Mouse (Mus musculus) cerebellum, adult 11 months (tissue): ENCODE data around the gene Ttc33.

Experiments used
- DNase-seq: peaks from one replicate; pipeline ENCODE4 v3.0.0; 2022

The Ttc33 gene

DNA sequence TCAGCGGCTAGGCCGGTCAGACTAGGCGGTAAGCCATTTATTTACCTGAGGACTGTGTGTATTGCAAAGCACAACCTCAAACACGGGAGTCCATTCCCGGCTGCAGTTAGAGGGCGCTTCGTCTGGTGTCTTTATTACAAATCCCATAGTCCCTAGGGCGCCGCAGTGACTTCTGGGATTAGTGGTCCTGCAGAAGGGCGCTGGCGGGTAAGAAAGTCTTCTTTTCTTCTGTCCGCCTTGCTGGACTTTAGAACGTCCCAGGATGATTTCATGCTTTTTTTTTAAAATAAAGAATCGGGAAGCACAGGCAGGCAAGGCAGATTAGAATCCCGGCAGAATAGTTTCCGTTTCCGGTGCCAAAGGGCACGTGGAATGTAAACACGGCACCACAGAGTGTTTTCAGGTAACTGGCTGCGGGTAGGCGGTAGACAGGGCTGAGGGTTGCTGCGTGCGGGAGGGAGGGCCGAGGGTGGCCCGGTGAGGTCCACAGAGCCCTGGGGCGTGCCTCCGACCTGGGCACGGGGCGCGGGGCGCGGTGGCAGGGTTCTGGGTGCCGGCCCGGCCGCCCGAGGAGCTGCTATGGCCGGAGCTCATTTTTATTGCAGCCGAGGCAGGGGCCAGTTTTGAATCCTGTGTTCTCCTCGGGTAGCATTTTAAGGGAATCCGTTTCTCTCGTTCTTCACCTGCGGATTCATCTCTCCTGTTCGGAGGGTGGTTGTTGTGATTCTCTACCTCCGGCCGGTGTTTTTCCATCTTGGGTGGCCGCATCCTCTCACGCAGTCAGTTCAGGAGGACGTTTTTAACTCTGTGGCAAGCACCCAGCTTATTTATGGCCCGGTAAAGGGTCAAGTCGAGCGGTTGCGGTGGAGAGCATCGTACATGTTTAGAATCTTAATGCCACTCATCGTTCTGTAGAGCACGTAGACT is at the start of gene Ttc33:
Ttc33 (plus strand) TSS at position 160 of the 927 bp plus-strand sequence.
- DNase-seq: peak; percentile 70

DNA sequence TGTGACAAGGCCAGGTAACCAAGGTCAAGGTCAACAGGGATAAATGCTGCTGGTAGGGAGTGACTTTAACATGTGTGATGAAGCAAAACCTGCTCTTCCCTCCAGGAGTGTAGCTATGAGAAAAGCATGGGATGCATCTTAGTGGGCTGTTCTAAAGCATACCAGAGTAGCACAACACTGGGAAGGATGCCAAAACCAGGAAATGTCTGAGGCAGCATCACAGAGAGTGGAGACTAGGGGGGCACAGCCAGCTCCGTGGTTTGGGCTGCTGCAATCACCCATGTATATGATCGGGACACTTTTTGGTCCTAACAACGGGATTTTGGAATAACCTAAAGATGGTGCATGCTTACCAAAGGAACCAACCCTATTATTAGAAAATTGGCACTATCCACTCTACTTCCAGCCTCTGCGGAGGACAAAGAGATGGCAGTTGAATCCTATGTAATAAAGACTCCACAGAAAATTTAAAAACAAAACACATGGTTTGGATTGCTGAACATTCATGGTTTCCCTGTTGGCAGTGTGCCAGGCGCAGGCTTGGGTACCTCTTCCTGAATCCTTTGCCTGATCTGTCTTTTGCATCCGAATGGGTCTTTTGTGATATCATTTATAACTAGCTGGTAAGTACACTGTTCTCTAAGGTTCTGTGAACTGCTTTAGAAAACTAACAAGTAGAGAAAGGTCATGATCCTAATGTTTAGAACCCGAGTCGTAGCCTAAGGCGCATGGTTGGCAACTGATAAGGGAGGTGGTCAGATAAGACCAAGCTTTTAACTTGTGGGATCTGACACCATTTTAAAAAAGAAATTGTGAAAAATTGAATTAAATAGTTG is 47.1 kb upstream of the Ttc33 start:
- no peak for DNase-seq

DNA sequence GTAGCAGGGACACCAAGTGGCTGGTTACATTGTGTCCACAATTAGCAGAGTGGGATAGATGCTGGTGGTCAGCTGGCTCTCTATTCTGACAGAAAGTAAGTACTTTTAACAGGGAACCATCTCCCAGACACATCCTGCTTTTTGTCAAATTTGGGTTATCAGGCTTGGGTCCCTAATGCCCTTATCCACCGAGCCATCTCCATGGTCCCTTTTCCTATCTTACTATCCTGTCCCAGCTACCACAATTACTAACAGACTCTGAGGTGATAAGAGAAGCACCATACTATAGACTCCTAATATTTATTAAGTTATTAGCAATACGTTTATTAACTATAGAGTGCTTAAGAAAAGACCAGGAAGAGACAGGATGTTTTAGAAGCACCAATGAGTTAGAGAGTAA is 46.0 kb upstream of the Ttc33 start:
- no peak for DNase-seq

GRCm38 (mm10) chr15:5139863-5140262 is 45.5 kb upstream of the Ttc33 start:
- no peak for DNase-seq

GRCm38 (mm10) chr15:5140357-5140756 is 45.0 kb upstream of the Ttc33 start:
- DNase-seq: no peak

DNA sequence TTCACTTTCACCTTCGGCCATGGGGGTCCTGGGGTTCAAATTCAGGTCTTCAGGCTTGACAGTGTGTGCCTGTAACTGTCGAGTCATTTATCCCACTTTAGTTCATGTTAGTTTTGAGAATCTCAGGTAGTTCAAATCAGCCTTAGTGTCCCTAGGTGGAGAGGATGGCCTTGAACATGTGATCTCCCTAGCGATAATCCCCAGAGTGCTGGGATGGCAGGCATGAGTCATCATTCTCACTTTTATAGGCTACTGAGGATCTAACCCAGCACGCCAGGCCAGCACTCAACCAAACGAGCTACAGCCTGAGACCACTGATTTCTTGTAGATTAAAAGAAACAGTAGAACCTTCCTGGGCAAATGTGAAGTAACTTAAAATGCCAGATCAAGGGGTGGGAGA is 43.3 kb upstream of the Ttc33 start:
- no peak for DNase-seq

- no peak for DNase-seq
Measured at GRCm38 (mm10) chr15:5142714-5143113, 42.6 kb upstream of the Ttc33 start.

DNA sequence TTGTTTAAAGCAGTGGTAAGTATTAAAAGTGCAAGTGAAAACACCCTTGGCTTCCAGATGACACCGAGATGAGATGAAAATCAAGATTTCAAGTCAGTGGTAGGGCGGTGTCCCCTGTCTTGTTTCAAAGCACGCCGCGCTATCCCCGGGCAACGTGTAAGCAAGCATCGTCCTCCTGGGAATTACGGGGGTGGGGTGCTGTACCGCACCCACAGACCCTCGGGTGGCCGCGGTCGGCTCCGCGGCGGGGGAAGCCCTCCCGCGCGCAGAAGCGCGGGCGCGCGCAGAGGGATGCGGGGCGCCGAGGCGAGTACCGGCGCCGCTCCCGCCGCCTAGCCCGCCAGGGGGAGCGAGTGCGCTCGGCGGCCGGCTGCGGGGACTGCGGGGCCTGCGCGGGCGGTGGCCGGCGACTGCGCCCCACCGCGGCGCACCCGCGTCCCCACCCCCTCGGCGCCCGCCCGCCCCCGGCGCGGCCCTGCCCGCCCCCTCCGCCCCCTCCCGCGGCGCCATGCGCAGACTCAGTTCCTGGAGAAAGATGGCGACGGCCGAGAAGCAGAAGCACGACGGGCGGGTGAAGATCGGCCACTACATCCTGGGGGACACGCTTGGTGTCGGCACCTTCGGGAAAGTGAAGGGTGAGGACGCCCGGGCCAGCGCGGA is 41.8 kb upstream of the Ttc33 start, which contains the start of gene Prkaa1:
Prkaa1 (plus strand) TSS at position 501 of the 660 bp plus-strand sequence.
- DNase-seq: peak; percentile 71

GRCm38 (mm10) chr15:5144021-5144778 is 41.1 kb upstream of the Ttc33 start:
- DNase-seq: no peak

GRCm38 (mm10) chr15:5145196-5145945 is 40.0 kb upstream of the Ttc33 start:
- no peak for DNase-seq

- no peak for DNase-seq
Measured at GRCm38 (mm10) chr15:5149187-5149586, 36.1 kb upstream of the Ttc33 start.

DNA sequence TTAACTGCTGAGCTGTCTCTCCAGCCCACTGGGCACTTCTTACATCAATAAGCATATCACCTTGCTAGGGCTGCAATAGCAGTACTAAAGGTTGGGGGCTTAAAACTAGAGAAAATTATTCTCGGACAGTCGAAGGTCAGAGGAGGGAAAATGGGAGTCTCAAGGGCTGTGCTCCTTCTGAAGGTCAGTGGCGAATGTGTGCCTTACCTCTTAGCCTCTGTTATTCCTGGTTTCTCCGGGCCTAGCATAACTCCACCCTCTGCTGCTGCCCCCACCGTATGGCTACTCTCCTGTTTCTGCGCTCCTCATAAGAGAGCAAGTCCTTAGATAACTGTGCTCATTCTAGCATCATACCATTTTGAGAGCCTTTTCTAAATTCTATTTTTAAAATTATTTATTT is 33.2 kb upstream of the Ttc33 start:
- no peak for DNase-seq

DNA sequence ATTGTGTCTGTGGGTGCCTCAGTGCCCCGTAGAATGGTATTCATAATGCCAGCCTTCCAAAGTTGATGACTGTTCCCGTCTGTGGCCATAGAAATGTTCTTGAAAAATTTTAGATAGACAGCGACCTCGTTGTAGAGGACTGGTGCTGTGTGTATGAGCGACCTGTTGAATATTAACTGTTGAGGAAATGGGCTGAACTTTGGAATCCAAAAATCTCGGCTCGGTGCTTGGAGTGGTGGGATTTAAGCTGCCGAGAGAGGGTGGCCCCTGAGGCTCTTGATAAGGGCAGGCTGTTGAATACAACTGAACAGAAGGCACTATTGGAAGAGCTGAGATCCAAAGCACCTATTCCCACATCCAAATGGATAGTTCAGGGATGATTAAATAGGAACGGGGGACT is 30.7 kb upstream of the Ttc33 start:
- DNase-seq: no peak

DNA sequence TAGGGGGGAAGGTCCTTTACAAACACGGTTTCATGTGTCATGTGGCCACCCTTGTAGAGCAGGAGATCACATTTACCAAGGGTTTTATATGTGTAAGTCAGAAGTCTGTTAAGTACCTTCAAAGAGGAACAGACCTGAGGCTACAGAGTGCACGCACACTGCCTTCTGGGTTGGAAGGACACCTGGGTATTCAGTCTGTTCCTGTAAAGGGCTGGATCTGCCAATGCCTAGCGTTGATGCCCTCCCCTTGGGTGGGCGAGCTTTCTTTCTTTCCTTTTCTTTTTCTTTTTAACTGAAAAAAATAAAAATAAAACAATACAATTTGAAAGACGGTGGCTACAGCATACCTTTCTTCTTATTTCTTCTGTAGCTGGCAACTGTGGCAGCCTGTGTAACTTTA is 30.2 kb upstream of the Ttc33 start:
- no peak for DNase-seq

DNA sequence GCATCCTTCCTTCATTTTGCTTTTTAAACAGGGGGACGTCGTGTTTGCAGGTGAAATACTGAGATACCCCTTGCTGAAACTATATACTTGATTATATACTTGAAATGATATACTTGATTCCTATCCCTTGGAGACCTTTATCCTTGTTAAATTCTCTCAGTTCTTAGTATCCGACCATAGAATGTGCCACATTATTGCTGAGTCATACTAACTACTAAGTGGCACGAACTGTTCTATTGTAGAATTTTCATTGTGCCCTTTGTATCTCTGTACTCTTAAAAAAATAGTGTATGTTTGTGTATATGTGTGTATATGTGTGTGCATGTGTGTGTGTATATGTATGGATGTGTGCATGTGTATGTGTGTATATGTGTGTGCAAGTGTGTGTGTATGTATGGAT is 29.0 kb upstream of the Ttc33 start:
- DNase-seq: no peak

DNA sequence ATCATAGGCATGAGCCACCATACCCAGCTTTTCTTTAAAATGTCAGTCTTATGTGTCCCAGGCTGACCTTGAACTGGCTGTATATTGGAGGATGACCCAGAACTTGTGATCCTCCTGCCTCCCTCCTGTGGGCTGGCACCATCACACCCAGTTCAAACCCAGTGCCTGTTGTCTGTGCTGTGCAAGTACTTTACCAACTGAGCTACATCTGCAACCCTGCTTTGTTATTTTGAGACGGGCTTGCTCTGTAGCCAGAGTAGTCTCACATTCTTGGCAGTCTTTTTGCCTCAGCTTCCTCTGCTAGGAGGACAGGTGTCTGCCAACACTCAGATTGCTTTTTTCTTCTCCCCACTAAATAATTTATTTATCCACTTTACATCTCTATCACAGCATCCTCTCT is 27.9 kb upstream of the Ttc33 start:
- DNase-seq: no peak

- no peak for DNase-seq
Measured at GRCm38 (mm10) chr15:5158827-5159226, 26.5 kb upstream of the Ttc33 start.

- DNase-seq: no peak
Measured at GRCm38 (mm10) chr15:5165121-5165773, 20.1 kb upstream of the Ttc33 start.

DNA sequence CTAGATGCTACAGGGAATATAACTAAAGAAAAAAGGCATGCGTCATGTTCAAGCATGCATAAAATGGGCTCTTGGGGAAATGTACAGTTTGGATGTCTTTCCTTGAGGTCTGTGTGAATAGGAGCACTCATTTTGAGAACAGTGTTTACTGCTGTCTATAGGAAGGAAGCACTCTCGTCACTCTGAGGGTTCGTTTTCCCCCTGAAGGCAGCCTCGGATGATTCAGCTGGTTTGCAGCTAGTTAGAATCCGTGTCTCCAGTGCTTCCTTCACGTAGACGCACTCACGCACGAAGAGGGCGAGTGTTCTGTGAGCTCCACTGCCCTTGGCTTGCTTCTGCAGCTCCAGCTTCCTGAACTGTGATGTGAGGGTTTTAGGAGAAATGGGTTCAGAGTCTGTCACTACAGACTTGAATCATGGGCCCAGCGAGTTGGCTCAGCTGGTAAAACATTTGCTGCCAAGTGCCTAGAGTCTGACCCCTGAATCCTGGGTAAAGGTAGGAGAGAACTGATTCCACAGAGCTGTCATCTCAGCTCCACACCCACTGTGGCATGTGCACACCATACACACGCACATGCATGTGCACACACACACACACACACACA is 12.0 kb upstream of the Ttc33 start:
- no peak for DNase-seq

DNA sequence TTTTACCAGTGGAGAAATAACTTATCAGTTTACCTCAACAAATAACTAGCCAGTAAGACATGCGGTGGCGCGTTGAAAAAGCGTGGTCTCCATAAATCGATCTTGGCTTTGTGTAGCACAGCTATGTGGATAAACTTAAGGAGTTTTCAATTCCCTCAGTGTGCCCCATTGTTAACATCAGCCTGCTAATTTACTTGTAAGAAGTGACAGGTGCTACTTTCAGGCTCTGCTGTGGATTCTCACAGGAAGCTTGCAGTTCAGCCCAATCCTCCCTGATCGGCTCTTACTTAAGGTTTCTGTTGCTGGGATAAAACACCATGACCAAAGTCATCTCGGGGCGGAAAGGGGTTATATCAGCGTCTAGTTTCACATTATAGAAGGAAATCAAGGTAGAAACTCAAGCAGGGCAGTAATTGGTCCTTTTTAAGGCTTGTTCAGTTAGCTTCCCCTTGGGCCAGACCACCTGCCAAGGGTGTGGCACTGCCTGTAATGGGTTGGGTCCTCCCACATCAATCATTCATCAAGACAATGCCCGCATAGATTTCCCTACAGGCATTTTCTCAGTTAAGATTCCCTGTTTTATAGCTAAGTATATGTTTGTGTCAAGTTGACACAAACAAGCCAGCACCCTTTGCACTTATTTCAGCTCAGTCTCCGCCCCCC is 526 bp upstream of the Ttc33 start:
- DNase-seq: no peak
